Mouse (Mus musculus): Measurements from ENCODE around the gene Mkrn3.

DNA sequence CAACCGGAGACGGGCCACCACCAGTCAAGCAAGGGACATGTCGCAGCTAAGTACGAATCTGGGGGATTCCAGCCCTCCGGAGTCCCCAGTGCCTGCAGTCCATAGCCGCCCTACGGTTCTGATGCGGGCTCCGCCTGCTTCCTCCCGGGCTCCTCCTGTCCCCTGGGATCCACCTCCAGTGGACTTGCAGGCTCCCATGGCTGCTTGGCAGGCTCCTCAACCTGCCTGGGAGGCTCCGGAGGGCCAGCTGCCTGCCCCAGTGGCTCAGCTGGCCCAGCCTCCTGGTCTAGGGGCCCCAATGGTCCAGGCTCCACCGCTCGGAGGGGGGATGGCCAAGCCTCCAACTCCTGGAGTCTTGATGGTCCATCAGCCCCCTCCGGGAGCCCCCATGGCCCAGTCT lies 42.6 kb downstream of the Mkrn3 start:
- TF ChIP-seq ZNF384 (IDR thresholded peaks at IDR 0.05; ENCODE audit: low read depth, low read length) (no peak), HCFC1 (IDR thresholded peaks at IDR 0.05; ENCODE audit: borderline replicate concordance, insufficient read depth, low read length) (no peak), ZC3H11A (IDR thresholded peaks at IDR 0.05; ENCODE audit: borderline replicate concordance, low read depth, low read length) (no peak)
